Mouse (Mus musculus) CH12.LX (cell line): Measurements from ENCODE around the gene Arl15.

Source experiments
- CHD2 ChIP-seq: IDR thresholded peaks from 2 replicates; pipeline ENCODE4 v1.6.1; 2011; ENCODE audit warnings: low read length, improper control_type of control experiment
- CTCF ChIP-seq, 2 experiments: IDR thresholded peaks in 1 of 2; conservative IDR thresholded peaks in 1 of 2; 2 replicates each; pipeline ENCODE4 v1.5.1; 2011 to 2012; ENCODE audit warnings: low read depth in 2 of 2, low read length in 2 of 2, improper control_type of control experiment in 1 of 2, inconsistent platforms in 1 of 2, mild to moderate bottlenecking in 1 of 2, moderate library complexity in 1 of 2
- ELF1 ChIP-seq: IDR thresholded peaks from 2 replicates; pipeline ENCODE4 v1.6.1; 2014; ENCODE audit warnings: low read depth, mild to moderate bottlenecking, inconsistent platforms, low read length, improper control_type of control experiment
- EP300 ChIP-seq: IDR thresholded peaks from 2 replicates; pipeline ENCODE4 v1.6.1; 2011; ENCODE audit warnings: low read length, improper control_type of control experiment
- ETS1 ChIP-seq: conservative IDR thresholded peaks from 2 replicates; pipeline ENCODE4 v1.6.1; 2012; ENCODE audit warnings: low read depth, mild to moderate bottlenecking, inconsistent platforms, low read length, improper control_type of control experiment, moderate library complexity
- MAX ChIP-seq: IDR thresholded peaks from 2 replicates; pipeline ENCODE4 v1.6.1; 2011; ENCODE audit warnings: low read length, improper control_type of control experiment
- MAZ ChIP-seq: IDR thresholded peaks from 2 replicates; pipeline ENCODE4 v1.6.1; 2012; ENCODE audit warnings: low read depth, mild to moderate bottlenecking, inconsistent platforms, low read length, improper control_type of control experiment, moderate library complexity
- MYC ChIP-seq: IDR thresholded peaks from 2 replicates; pipeline ENCODE4 v1.6.1; 2011; ENCODE audit warnings: low read depth, mild to moderate bottlenecking, improper control_type of control experiment, low read length
- POLR2A ChIP-seq: IDR thresholded peaks from 2 replicates; pipeline ENCODE4 v1.6.1; 2011; ENCODE audit warnings: low read depth, mild to moderate bottlenecking, improper control_type of control experiment, low read length
- TBP ChIP-seq: conservative IDR thresholded peaks from 2 replicates; pipeline ENCODE4 v1.6.1; 2011; ENCODE audit warnings: low read depth, low read length, improper control_type of control experiment

- no peak for TF ChIP-seq POLR2A
- TF ChIP-seq EP300: no peak
- no peak for TF ChIP-seq ETS1
- no peak for TF ChIP-seq MYC
- TF ChIP-seq CTCF (conservative IDR thresholded peaks at IDR 0.05 in 1 of 2, IDR thresholded peaks at IDR 0.05 in 1 of 2; ENCODE audit: low read depth in 2 of 2, low read length in 2 of 2): no peak
- TF ChIP-seq TBP: no peak
- TF ChIP-seq MAZ: no peak
- no peak for TF ChIP-seq ELF1
- no peak for TF ChIP-seq MAX
- TF ChIP-seq CHD2: no peak
Measured at GRCm38 (mm10) chr13:113935697-113936096, 141.4 kb downstream of the Arl15 start.
